Mouse (Mus musculus): ENCODE data around the gene Jph3.

Gene Jph3

GRCm38 (mm10) chr8:121832061-121832460 lies 102.6 kb downstream of the Jph3 start:
- no peak for DNase-seq (ENCODE audit: low spot score in 2 of 2)

- DNase-seq (ENCODE audit: low spot score in 2 of 2): peak in 1 of 2 experiments; percentile 50
Observed at GRCm38 (mm10) chr8:121832503-121832902, 103.1 kb downstream of the Jph3 start.

GRCm38 (mm10) chr8:121841242-121841641 lies 111.8 kb downstream of the Jph3 start:
- DNase-seq (ENCODE audit: low spot score in 2 of 2): no peak

GRCm38 (mm10) chr8:121842064-121842955 lies 112.9 kb downstream of the Jph3 start:
- DNase-seq (ENCODE audit: low spot score in 2 of 2): no peak

GRCm38 (mm10) chr8:121843184-121843733 lies 113.8 kb downstream of the Jph3 start:
- DNase-seq (ENCODE audit: low spot score in 2 of 2): no peak
